Mouse (Mus musculus) embryo, embryonic 9.5 days (tissue): ENCODE data around the gene Tmem174.

Experiments
- DNase-seq: peaks from one replicate; pipeline ENCODE4 v3.0.0-alpha.2; 2017; ENCODE audit errors: extremely low spot score

Tmem174 gene

DNA sequence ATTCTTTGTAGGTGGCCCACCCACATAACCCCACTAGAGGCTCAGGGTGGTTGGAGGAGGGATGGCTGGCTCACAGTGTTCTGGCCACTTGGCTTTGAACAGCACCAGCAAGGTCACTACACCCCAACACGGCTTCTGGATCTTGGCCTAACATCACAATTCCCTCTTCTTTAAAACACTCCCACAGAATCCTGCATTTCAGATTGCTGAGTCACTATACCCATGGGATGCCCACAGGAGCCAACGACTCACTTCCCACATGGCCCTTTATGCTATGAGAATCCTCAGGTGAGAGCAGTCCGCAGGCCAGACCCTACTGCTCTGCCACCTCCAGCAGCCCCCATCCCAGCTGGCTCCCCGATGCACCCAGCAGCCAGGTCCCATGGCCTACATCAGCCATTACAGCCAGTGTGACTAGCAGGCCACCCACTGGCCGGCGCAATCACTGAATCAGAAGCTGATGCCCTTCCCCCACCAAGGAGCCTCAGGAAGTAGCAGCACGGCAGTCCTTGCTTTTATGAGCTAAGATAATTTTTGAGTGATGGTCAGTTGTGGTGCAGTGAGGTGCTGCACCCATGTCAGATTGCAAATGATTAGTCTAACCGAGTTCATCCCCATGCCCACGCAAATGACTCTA, 4.8 kb downstream of the Tmem174 start:
- no peak for DNase-seq

- DNase-seq, result no peak
These were observed 5.9 kb downstream of the Tmem174 start for GRCm38 (mm10) chr13:98631105-98631838.

DNA sequence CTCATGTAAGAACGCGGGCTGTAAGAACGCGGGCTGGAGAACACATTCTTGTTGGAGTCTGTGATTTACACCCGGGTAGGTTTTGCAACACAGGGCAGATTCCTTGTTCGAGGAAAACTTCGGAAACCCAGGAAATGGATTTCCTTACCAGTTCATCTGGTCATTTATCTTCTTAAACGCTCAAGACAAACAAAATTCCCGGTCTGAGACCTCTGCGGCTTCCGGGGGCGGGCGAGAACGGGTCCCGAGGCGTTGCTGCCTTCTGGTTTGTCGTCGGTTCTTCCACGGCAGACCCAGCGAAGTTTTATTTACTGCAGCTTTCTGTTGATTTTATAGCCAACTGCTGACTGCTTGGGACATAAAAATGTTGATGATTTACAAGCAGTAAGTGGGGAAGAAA, 10.5 kb downstream of the Tmem174 start:
- DNase-seq, result no peak

DNA sequence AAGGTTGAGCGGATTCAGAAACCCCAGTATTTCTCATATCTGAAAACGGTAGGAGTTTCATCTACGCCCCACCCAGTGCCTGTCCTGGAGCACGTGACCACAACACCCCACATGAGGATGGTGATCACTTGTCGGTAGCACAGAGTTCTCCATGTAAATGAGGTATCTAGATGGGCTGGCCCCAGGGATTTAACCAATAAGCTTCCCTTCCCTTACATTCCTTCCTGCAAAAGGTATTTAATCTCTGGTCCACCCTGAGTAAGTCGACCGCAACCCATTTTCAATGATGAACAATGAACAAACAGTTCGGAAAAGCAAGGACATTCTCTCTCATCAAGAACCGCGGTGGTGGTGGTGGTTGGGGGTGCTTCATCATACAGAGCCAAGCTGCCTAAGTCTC, 12.7 kb downstream of the Tmem174 start:
- DNase-seq, result no peak

GRCm38 (mm10) chr13:98622881-98623549, 14.2 kb downstream of the Tmem174 start:
- DNase-seq, result no peak

DNA sequence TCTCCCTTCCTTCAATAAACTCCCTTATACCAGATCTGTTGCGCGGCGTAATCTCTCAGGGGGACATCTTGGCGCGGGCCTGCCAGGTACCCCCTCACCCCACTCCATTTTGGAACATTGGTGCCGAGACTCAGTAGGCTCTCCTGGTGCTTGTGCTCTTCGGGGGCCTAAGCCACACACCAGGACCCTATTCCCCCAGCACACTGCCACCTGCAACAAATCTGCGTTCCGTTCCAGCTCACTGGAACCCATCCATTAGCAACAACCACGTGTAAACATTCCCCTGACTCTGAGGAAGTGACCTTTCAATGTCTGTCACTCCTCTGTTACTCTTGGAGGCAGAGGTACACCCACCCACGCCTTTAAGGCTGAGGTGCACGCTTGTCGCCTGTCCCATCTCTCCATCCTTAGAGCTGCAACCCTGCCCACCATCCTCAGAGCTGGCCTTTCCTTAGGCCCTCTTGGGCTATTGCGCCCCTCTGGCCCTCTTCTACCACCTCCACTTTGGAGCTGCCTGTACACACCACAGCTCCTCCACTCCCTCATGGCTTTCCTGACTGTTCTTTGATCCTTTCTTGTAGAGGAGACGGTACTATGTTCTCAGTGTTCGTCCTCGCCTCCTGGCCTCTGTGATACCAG, 19.7 kb downstream of the Tmem174 start:
- no peak for DNase-seq

DNA sequence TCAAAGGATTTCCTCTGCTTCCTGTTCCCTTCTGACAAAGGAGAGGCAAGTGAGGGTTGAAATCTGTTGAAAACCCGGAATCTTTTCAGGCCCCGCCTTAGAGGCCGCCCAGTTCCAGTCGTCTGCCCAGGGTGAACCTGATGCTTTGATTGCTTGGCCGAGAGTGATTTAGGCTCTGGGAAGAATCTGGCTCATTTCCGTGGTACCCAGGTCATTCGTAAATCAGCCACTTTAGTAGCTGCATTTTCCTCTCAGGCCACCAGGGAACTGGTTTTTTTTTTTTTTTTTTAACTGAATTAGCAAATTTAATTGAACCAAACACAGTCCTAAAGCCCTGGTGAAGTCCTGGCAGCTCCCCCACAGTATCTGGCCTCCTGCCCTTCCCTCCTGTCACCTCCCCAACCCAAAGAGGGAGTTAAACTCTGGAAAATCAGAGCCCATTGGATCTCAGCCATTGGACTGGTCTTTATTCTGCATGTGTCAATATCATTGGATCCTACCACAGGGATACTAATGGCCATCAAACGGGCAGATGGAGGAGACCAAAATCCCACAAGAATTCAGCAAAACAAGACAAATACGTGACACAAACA, 29.2 kb downstream of the Tmem174 start:
- DNase-seq, result no peak

DNA sequence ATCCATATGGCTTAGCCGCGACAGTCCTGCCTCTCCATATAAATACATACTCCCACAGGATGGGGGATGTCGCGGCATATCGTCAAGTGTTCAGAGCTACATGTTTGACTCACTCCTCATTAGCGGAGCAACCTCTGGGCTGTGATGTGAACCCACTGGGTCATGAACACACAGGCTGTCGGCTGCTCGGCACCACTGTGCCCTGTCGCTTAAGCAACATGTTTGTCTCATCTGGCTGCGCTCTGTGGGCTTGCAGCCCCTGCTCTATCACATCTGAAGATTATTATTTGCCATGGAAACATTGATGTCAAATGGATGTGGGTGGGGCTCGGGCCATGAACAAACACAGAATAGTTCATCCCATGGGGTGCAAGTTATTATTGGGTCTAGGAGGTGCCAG, 33.4 kb downstream of the Tmem174 start:
- DNase-seq, result no peak

DNA sequence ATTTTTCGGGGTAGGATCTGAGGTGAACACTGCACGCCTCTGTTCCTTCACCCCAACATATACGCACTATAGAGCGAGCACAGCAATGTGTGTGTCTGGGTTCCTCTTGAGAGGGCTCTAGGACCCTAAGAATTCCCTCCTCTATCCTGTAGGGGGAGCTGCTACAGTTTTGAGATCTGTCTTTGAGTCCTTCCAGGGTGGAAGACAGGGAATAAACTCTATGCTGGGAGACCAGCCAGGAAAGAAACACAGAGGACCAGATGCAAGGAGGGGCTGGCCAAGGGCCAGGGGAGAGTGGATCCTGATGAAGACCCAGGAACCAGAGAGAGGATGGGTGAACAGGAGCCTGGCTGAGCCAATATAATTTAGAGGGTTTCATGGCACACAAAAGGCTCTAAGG, 40.5 kb downstream of the Tmem174 start:
- DNase-seq, result no peak

- peak; percentile 43 for DNase-seq
These were observed 42.5 kb downstream of the Tmem174 start for GRCm38 (mm10) chr13:98594726-98595141.

DNA sequence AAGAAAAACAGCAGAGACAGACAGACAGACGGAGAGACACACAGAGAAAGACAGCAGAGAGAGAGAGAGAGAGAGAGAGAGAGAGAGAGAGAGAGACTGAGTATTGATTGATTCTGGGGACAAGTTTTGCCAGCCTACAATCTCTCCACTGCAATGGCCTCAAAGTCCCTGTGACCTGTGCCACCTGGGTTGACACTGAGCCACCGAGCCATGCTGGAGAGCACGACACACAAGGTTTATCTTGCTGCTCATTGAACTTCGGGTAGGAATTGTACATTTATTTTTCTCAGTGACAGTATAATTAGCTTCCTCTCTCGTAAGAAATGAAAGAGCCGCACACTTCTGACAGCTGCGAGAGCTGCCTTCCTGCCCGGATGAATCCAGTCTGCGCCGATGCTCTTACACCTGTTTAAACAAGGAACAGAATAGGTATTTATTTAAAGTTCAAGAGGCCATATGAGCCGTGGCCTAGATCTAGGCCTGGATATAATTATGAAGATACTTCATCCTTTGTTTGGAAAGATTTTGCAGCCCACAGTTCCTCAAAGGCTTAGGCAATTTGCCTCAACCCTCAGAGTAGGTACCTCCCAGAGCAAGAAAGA, 43.2 kb downstream of the Tmem174 start:
- DNase-seq, result no peak

- no peak for DNase-seq
These were observed 45.8 kb downstream of the Tmem174 start for GRCm38 (mm10) chr13:98591406-98591805.

DNA sequence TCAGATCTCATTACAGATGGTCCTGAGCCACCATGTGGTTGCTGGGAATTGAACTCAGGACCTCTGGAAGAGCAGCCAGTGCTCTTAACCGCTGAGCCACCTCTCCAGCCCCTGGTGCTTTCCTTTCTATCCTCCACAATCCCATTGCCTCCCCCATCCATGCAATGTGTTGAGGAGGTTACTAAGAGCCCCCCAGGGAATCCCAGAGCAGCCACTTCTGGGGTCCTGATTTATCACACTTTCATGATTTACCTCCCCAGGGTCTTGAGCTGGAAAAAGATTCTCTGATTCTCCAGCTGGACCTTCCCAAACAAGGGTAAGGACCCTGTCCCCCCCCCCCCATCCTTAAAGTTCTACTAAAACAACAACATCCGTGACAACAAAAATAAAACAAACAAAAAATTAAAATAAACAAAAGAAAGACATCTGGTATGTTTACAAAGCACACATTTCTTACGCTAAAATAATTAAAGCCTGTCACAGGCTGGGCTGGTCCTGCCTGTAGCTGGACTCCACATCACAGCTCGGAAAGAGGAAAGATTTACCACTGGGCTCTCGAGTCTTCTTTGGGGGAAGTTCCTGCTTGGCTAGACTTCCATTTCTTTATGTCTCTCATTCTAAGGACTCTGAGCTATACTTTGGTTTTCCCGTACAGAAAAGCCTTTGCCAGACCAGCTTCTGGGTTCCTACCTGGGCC, 46.4 kb downstream of the Tmem174 start:
- no peak for DNase-seq

GRCm38 (mm10) chr13:98589572-98589971, 47.6 kb downstream of the Tmem174 start:
- DNase-seq, result no peak

- DNase-seq, result peak; percentile 91
These were observed 48.2 kb downstream of the Tmem174 start for GRCm38 (mm10) chr13:98588951-98589501.

DNA sequence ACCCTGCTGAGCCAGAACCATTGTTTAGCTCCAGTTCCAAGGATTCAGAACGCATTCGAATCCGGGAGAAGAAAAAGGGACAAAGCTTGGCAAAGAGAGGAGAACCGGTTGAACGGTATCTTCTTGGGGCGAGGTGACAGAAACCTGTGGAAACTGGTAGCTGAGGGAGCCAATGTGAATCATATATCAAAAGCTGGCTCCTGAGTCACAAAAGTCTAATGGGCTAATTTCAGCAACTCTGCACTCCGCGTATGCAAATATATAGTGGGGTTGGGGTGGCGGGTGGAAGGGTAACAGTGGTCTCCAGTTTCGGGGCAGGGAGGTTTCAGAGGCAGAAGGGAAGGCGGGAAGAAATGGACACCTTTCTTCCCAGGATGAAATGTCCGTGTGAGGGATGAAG, 48.7 kb downstream of the Tmem174 start:
- no peak for DNase-seq

DNA sequence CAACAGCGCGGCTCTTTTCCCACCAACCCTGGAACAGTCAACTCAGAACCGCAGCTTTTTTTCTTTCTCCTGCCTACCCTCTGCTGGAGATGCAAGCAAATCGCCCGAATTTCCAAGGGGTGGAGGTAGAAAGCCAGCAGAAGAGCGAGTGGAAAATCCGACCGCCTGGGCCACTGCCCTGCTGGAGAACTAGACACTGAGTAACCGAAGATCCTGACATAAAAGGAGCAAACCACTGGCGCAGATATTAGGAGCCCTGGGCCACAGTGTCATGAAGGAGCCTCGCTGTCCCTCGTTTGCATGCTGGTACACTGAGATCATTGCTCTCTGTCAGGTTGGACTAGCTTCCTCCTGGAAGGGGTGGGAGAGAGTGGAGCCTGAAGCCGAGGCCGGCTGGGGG, 49.6 kb downstream of the Tmem174 start:
- DNase-seq, result peak; percentile 65

GRCm38 (mm10) chr13:98586817-98587575, 50.2 kb downstream of the Tmem174 start:
- peak; percentile 31 for DNase-seq
